Mouse (Mus musculus): ENCODE measurements at regions not wholly inside any gene's neighbourhood (a gene's known extent, or its start where the extent isn't known, plus 50 kb on each side); places are given as distances from the start of the nearest gene placed in this dataset.

GRCm38 (mm10) chr17:88222379-88222955, 157.4 kb upstream of the Fbxo11 start:
- Histone ChIP-seq H3K27me3 (ENCODE audit: control insufficient read depth) (no peaks in the 10 kb centered on the region), H3K9me3 (ENCODE audit: control insufficient read depth, low read length) (peaks cover 4% of the 10 kb centered on the region; the same call in 1 of the 2 replicates), H3K4me3 (replicated peaks) (no peak overlapping the region), H3K36me3 (ENCODE audit: control insufficient read depth) (no peaks in the 10 kb centered on the region), H3K4me1 (ENCODE audit: control insufficient read depth) (no peaks in the 10 kb centered on the region)
- TF ChIP-seq GATA1 (IDR thresholded peaks at IDR 0.05; ENCODE audit: low read length) (no peak), TAL1 (IDR thresholded peaks at IDR 0.05; ENCODE audit: low read length) (no peak)

DNA sequence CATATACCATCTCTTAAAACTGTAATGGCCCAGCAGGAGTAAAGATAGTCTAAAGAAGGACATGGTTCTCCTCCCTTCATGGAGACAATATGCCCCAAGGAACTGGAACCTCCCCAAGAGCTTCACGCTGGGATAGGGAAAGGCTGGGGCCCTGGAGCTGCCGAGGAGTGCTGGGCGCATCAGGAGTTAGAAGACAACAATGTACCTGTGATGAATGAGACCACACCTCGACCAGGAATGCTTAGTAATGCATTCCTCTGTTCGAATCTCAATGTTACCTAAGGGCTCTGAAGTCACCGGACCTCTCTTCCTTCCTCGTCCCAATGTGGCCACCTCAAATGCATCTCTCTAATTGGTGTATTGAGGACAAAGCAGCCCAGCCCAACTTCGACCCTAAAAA, 175.4 kb upstream of the Fbxo11 start:
- Histone ChIP-seq H3K4me1 (ENCODE audit: control insufficient read depth) (no peaks in the 10 kb centered on the region), H3K4me3 (replicated peaks) (no peak overlapping the region), H3K9me3 (ENCODE audit: control insufficient read depth, low read length) (no peaks in the 10 kb centered on the region; the same call in 1 of the 2 replicates), H3K36me3 (ENCODE audit: control insufficient read depth) (no peaks in the 10 kb centered on the region), H3K27me3 (ENCODE audit: control insufficient read depth) (no peaks in the 10 kb centered on the region)
- TF ChIP-seq TAL1 (IDR thresholded peaks at IDR 0.05; ENCODE audit: low read length) = no peak
- TF ChIP-seq GATA1 (IDR thresholded peaks at IDR 0.05; ENCODE audit: low read length) = no peak

GRCm38 (mm10) chr17:88248625-88249024, 183.5 kb upstream of the Fbxo11 start:
- Histone ChIP-seq H3K27me3 (ENCODE audit: control insufficient read depth) (no peaks in the 10 kb centered on the region), H3K9me3 (ENCODE audit: control insufficient read depth, low read length) (no peaks in the 10 kb centered on the region), H3K36me3 (ENCODE audit: control insufficient read depth) (no peaks in the 10 kb centered on the region), H3K4me3 (replicated peaks) (no peak overlapping the region), H3K4me1 (ENCODE audit: control insufficient read depth) (no peaks in the 10 kb centered on the region)
- TF ChIP-seq GATA1 (IDR thresholded peaks at IDR 0.05; ENCODE audit: low read length) (no peak), TAL1 (IDR thresholded peaks at IDR 0.05; ENCODE audit: low read length) (no peak)

GRCm38 (mm10) chr17:88251949-88252521, 186.9 kb upstream of the Fbxo11 start:
- no peak for TF ChIP-seq GATA1 (IDR thresholded peaks at IDR 0.05; ENCODE audit: low read length)
- TF ChIP-seq TAL1 (IDR thresholded peaks at IDR 0.05; ENCODE audit: low read length) = no peak
- H3K4me3 ChIP-seq (replicated peaks) = no peak overlapping the region
- peaks cover 9% of the 10 kb centered on the region for H3K4me1 ChIP-seq (ENCODE audit: control insufficient read depth)
- no peaks in the 10 kb centered on the region for H3K36me3 ChIP-seq (ENCODE audit: control insufficient read depth)
- peaks cover 16% of the 10 kb centered on the region for H3K27me3 ChIP-seq (ENCODE audit: control insufficient read depth)
- H3K9me3 ChIP-seq (ENCODE audit: control insufficient read depth, low read length) = no peaks in the 10 kb centered on the region

DNA sequence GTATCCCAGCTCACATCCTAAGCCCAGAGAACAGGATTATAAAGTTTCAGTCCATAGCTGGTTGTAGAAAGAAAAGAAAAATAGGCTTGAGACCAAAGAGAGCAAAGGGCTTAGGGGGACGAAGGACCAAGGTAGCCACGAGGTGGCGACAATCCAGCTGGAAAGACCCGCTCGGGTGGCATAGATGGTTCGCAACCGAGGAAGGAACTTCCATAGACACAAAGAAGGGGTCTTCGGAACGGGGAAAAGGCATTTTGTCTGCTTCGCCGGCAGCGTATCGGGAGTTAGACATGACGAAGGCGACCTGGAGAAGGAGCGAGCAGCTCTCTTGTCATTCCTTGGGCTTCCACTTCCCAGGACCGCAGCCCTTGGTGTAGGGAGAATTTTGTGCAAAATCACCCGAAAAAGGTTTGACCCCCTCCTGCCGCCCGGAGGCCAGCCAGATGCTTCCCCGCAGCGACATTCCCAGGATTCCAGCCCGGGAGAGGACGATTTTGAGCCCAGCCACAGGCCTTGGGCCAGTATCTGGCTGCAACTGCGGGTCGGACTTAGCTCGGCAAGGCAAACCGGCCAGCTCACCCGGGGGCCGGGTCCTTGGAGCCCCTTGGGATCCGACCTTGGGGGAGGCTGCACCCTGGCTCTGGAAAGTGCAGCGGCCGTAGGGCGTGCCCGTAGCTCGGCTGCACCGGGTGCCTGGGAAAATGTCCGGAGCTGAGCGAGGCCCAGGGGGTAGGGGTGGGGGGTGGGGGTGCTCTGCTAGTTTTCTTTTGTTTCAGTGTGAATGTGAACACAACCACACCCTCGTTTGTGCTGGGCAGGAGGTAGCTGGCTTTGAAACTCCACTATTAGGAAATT, 184.5 kb upstream of the Foxn2 start:
- Histone ChIP-seq H3K27me3 (ENCODE audit: control insufficient read depth) (peaks cover 19% of the 10 kb centered on the region), H3K4me1 (ENCODE audit: control insufficient read depth) (peaks cover 15% of the 10 kb centered on the region), H3K36me3 (ENCODE audit: control insufficient read depth) (no peaks in the 10 kb centered on the region), H3K4me3 (replicated peaks) (peak overlapping the region; percentile 57), H3K9me3 (ENCODE audit: control insufficient read depth, low read length) (no peaks in the 10 kb centered on the region)
- TF ChIP-seq GATA1 (IDR thresholded peaks at IDR 0.05; ENCODE audit: low read length) (no peak), TAL1 (IDR thresholded peaks at IDR 0.05; ENCODE audit: low read length) (no peak)

DNA sequence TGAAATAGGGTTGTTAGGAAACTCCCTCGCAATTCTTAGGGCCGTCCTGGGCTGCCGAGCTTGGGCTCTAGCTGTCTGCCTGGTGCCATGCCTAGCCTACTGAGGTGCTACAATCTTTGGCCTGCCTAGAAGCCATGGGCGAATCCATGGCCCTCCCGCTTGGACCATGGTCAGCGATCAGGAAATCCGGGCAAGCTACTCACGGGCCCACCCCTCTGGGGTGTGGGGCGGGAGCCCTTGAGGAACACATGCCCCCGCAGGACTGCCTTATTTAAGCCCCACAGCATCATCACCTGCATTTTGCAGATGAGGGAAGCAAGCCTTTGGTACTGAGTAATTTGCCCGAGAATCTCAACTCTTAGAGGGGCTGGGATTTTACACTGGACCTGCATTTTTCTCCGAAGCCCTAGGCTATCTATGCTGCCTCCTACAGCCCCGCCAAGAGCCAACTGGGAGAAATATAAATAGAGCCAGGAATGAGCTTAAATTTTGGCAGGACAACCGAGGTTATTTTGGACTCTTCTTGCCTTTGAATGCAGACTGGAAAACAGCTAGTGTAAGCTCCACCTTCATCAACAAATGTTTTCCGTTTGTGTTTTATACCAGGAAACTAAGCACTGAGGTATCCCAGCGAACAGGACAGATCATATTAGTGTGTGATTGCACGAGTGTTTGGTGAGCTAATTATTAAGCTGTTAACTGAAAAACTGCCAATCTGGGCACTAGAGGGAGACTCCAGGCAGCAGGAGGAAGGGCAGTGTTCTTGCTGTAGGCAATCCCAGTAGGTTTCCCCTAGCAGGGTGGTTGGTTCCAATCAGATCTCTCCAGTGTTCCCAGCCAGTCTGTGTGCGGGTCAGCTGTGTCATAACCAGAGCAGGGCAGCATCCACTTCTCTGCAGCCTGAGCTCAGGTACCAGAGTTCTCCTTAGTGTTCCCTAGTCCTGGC, 183.6 kb upstream of the Foxn2 start:
- Histone ChIP-seq H3K4me1 (ENCODE audit: control insufficient read depth) (peaks cover 15% of the 10 kb centered on the region), H3K4me3 (replicated peaks) (peak overlapping the region; percentile 57), H3K27me3 (ENCODE audit: control insufficient read depth) (peaks cover 19% of the 10 kb centered on the region), H3K36me3 (ENCODE audit: control insufficient read depth) (no peaks in the 10 kb centered on the region), H3K9me3 (ENCODE audit: control insufficient read depth, low read length) (no peaks in the 10 kb centered on the region)
- TF ChIP-seq GATA1 (IDR thresholded peaks at IDR 0.05; ENCODE audit: low read length) (no peak), TAL1 (IDR thresholded peaks at IDR 0.05; ENCODE audit: low read length) (no peak)

GRCm38 (mm10) chr17:88258361-88258796, 182.1 kb upstream of the Foxn2 start:
- Histone ChIP-seq H3K4me1 (ENCODE audit: control insufficient read depth) (peaks cover 15% of the 10 kb centered on the region), H3K27me3 (ENCODE audit: control insufficient read depth) (peaks cover 19% of the 10 kb centered on the region), H3K4me3 (replicated peaks) (no peak overlapping the region), H3K36me3 (ENCODE audit: control insufficient read depth) (no peaks in the 10 kb centered on the region), H3K9me3 (ENCODE audit: control insufficient read depth, low read length) (no peaks in the 10 kb centered on the region)
- TF ChIP-seq TAL1 (IDR thresholded peaks at IDR 0.05; ENCODE audit: low read length) = no peak
- no peak for TF ChIP-seq GATA1 (IDR thresholded peaks at IDR 0.05; ENCODE audit: low read length)

- TF ChIP-seq GATA1 (IDR thresholded peaks at IDR 0.05; ENCODE audit: low read length) (no peak), TAL1 (IDR thresholded peaks at IDR 0.05; ENCODE audit: low read length) (no peak)
- peaks cover 15% of the 10 kb centered on the region for H3K4me1 ChIP-seq (ENCODE audit: control insufficient read depth)
- H3K36me3 ChIP-seq (ENCODE audit: control insufficient read depth) = no peaks in the 10 kb centered on the region
- H3K9me3 ChIP-seq (ENCODE audit: control insufficient read depth, low read length) = no peaks in the 10 kb centered on the region
- H3K4me3 ChIP-seq (replicated peaks) = no peak overlapping the region
- H3K27me3 ChIP-seq (ENCODE audit: control insufficient read depth) = peaks cover 17% of the 10 kb centered on the region
These were observed 180.3 kb upstream of the Foxn2 start for GRCm38 (mm10) chr17:88260176-88260575.
